Mouse (Mus musculus) CH12F3 (cell line): ENCODE results near the gene Cic.

Source experiments
- in situ Hi-C: fragments of 300-500 bp; cut with MboI; formaldehyde crosslinking; loops from 2 replicates; pipeline ENCODE4 v1.14.3; 2020; ENCODE audit warnings: low sequenced_read_pairs

The Cic gene

GRCm38 (mm10) chr7:25267301-25267750 is at the start of gene Cic:
Gene Cic, plus strand, starts transcription at chr7:25267704.
- in situ Hi-C loops: no loop called here

GRCm38 (mm10) chr7:25218705-25219415 is 48.6 kb upstream of the Cic start:
- in situ Hi-C loops: no loop called here

- in situ Hi-C loops: no loop called here
Measured at GRCm38 (mm10) chr7:25219416-25219750, 48.1 kb upstream of the Cic start.

GRCm38 (mm10) chr7:25219756-25220456 is 47.6 kb upstream of the Cic start:
- in situ Hi-C loops: no loop called here

- in situ Hi-C loops: no loop called here
Measured at GRCm38 (mm10) chr7:25220457-25221101, 46.9 kb upstream of the Cic start, which contains the start of gene Dedd2. Gene Dedd2, minus strand, starts transcription at chr7:25220615.

- in situ Hi-C loops: no loop called here
Measured at GRCm38 (mm10) chr7:25221102-25221883, 46.2 kb upstream of the Cic start, which contains the start of gene Zfp526. Gene Zfp526, plus strand, starts transcription at chr7:25221425.

GRCm38 (mm10) chr7:25222275-25222967 is 45.1 kb upstream of the Cic start:
- in situ Hi-C loops: no loop called here

GRCm38 (mm10) chr7:25227523-25228300 is 39.8 kb upstream of the Cic start:
- in situ Hi-C loops: no loop called here

GRCm38 (mm10) chr7:25230690-25231285 is 36.7 kb upstream of the Cic start:
- in situ Hi-C loops: no loop called here

- in situ Hi-C loops: no loop called here
Measured at GRCm38 (mm10) chr7:25232101-25232648, 35.3 kb upstream of the Cic start.

GRCm38 (mm10) chr7:25233061-25233460 is 34.4 kb upstream of the Cic start:
- in situ Hi-C loops: no loop called here

- in situ Hi-C loops: no loop called here
Measured at GRCm38 (mm10) chr7:25235526-25235925, 32.0 kb upstream of the Cic start.

GRCm38 (mm10) chr7:25237249-25238014 is 30.1 kb upstream of the Cic start, which contains the start of gene Gsk3a:
Gene Gsk3a, minus strand, starts transcription at chr7:25237851.
- in situ Hi-C loops: no loop called here

GRCm38 (mm10) chr7:25238015-25238706 is 29.3 kb upstream of the Cic start:
- in situ Hi-C loops: no loop called here

GRCm38 (mm10) chr7:25238829-25239623 is 28.5 kb upstream of the Cic start:
- in situ Hi-C loops: no loop called here

- in situ Hi-C loops: loop anchor here (5.0 kb wide), 1 partner anchor 37 kb away; no protein-coding TSS in a partner anchor
Measured at GRCm38 (mm10) chr7:25240631-25241030, 26.9 kb upstream of the Cic start.

- in situ Hi-C loops: loop anchor here (5.0 kb wide), 1 partner anchor 36 kb away; no protein-coding TSS in a partner anchor
Measured at GRCm38 (mm10) chr7:25241062-25241461, 26.4 kb upstream of the Cic start.
